Mouse (Mus musculus): Measurements from ENCODE around the gene Gdf11.

Gene Gdf11

GRCm38 (mm10) chr10:128891296-128892094, at the start of gene Gdf11:
Gene Gdf11, minus strand, starts transcription at chr10:128891718.
- CTCF ChIA-PET, result interaction anchor here in 2 of 4 experiments (0.5 to 1.8 kb wide), 8 partner anchors 10 to 335 kb away, joined by 3 to 8 read pairs (median 3); partner anchors contain the start of gene Suox (in 1 of the 2)
- POLR2A ChIA-PET, result interaction anchor here in 2 of 4 experiments (0.7 to 4.6 kb wide), 40 partner anchors 9 to 865 kb away, joined by 3 to 16 read pairs (median 5); partner anchors contain the start of genes Bloc1s1 (in 2 of the 2), Cd63 (in 2 of the 2), Rdh5 (in 2 of the 2) and Dgka (in 1 of the 2)

DNA sequence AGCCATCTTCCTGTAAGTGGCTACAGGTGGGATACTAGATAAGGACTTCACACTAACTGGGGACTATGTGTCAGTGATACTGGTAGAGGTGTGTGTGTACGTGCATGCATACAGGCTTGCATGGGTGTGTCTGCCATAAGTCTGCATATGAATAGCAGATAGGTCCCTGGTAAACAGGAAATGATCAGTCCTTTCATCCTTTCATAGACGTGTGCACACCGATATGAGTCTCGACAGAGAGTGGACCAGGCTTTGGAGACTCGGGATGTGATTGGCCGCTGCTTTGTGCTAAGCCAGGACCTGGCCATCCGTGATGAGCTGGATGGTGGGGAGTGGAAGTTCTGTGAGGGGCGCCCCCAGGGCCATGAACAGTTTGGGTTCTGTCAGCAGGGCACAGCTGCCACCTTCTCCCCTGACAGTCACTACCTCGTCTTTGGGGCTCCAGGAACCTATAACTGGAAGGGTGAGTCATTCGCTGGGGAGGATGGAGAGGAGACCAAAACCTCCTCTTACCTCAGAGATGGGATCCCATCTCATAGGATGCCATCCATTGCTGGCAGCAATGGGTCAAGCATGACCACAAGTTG, 49.0 kb upstream of the Gdf11 start:
- ChIA-PET CTCF (interaction anchor here in 1 of 4 experiments (0.6 kb wide), 1 partner anchor 24 kb away, joined by 3 read pairs; no protein-coding TSS in a partner anchor), POLR2A (interaction anchor here in 2 of 4 experiments (1.3 kb wide), 2 partner anchors 9 to 12 kb away, joined by 3 read pairs; no protein-coding TSS in a partner anchor)

- CTCF ChIA-PET, result no interaction called here
- POLR2A ChIA-PET, result interaction anchor here in 2 of 4 experiments (0.8 to 1.9 kb wide), 2 partner anchors 16 to 41 kb away, joined by 3 to 4 read pairs; partner anchors contain the start of gene Rdh5 (in 1 of the 2)
Measured at GRCm38 (mm10) chr10:128938974-128939373, 47.5 kb upstream of the Gdf11 start.

DNA sequence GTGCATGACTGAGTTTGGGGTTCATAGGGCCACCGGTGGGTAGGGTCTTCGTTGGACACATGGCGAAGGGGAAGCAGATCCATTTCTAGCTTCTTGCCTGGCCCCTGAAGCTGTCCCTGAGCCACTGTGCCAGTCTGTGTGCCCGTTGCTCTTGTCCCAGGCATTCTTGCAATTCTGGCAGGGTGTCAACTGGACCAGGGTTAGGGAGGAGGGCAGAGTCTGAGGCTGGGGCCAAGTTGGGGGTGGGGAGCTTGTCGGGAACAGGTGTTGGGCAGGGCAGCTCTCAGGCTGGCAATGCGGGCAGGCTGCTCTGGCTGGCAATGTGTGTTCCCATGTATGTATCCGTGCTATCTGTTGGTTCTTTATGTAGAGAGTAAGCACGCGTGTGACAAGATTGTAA, 46.9 kb upstream of the Gdf11 start:
- POLR2A ChIA-PET, result interaction anchor here in 2 of 4 experiments (0.8 to 1.9 kb wide), 3 partner anchors 15 to 40 kb away, joined by 3 to 4 read pairs (median 3); partner anchors contain the start of gene Rdh5 (in 1 of the 2)
- CTCF ChIA-PET, result no interaction called here

DNA sequence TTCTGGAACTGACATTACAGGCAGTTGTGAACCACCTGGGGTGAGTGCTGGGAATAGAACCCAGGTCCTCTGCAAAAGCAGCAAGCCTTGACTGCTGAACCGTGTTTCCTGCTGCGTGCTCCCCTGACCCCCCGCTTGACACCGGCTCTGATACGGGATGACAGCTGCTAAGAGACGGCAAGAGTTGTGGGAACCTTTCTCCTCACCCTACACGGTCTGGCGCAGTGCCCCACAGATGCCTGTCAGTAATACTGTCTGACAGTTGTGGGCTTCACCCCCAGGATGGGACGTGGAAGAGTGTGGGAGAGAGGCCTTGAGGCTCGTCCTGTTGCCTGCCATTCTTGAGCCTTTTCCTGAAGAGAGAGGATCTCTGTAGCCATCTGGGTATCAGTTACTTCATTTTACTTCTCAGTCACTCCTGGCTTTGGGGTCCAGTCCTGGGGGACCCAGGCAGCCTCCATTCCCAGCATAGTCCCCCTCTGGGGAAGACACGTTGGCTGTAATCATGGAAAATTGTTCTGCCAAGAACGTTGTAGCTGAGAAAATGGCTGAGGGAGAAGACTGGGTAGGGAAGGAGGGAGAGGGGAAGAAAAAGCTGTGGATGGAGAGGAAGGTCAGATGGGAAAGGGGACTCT, 46.4 kb upstream of the Gdf11 start:
- POLR2A ChIA-PET, result interaction anchor here in 2 of 4 experiments (0.8 to 1.9 kb wide), 3 partner anchors 15 to 19 kb away, joined by 3 to 4 read pairs (median 3); partner anchors contain the start of gene Rdh5 (in 1 of the 2)
- CTCF ChIA-PET, result interaction anchor here in 1 of 4 experiments (0.6 kb wide), 1 partner anchor 655 kb away, joined by 3 read pairs; no protein-coding TSS in a partner anchor

DNA sequence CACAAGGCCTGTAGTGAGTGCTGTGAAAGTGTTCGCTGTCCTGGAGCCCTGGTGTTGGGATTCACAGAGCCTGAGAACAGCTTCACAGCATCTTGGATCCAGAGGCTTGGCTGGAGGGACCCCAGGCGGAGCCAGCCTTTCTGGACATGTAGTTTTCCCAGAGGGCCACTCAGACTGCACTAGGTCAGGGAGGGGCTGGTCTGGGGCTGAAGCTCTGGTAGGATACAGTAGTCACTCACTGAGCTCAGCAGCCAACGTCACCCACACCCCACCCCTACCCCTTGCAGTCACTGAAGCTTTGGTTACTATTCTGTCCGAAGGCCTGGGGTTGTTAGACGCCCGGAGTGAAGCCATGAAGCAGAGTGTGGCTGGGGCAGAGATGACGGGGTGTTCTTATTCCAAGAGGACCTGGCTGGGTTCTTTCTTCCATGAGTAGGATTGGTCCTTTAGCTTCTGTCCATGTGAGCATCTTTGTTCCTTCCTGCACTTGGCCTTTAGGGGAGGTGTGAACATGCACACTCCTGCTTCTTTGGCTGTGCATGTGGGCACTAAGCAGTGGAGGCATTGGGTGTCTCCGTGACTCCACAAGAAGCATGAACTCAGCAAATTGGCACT, 44.4 kb upstream of the Gdf11 start:
- POLR2A ChIA-PET, result interaction anchor here in 2 of 4 experiments (1.2 to 4.7 kb wide), 4 partner anchors 9 to 26 kb away, joined by 4 to 42 read pairs (median 10); partner anchors contain the start of genes Bloc1s1 (in 2 of the 2) and Rdh5 (in 1 of the 2)
- CTCF ChIA-PET, result interaction anchor here in 2 of 4 experiments (0.8 to 1.3 kb wide), 2 partner anchors 9 kb away, joined by 3 to 7 read pairs; no protein-coding TSS in a partner anchor

GRCm38 (mm10) chr10:128934997-128935787, 43.7 kb upstream of the Gdf11 start:
- ChIA-PET POLR2A (interaction anchor here in 2 of 4 experiments (0.9 to 4.7 kb wide), 11 partner anchors 9 to 26 kb away, joined by 3 to 42 read pairs (median 8); partner anchors contain the start of genes Bloc1s1 (in 2 of the 2) and Rdh5 (in 2 of the 2)), CTCF (interaction anchor here in 2 of 4 experiments (0.8 to 2.9 kb wide), 7 partner anchors 10 to 29 kb away, joined by 3 to 14 read pairs (median 7); partner anchors contain the start of genes Bloc1s1 (in 1 of the 2) and Rdh5 (in 1 of the 2))

GRCm38 (mm10) chr10:128933976-128934721, 42.6 kb upstream of the Gdf11 start:
- ChIA-PET POLR2A (interaction anchor here (0.6 to 4.7 kb wide), 21 partner anchors 10 to 523 kb away, joined by 3 to 42 read pairs (median 4); partner anchors contain the start of genes Bloc1s1 (in 4 of the 4), Rdh5 (in 3 of the 4), Cdk2 (in 1 of the 4) and Nabp2 (in 1 of the 4)), CTCF (interaction anchor here (0.5 to 2.9 kb wide), 12 partner anchors 10 to 435 kb away, joined by 3 to 14 read pairs (median 6); partner anchors contain the start of genes Bloc1s1 (in 1 of the 4) and Rdh5 (in 1 of the 4))

DNA sequence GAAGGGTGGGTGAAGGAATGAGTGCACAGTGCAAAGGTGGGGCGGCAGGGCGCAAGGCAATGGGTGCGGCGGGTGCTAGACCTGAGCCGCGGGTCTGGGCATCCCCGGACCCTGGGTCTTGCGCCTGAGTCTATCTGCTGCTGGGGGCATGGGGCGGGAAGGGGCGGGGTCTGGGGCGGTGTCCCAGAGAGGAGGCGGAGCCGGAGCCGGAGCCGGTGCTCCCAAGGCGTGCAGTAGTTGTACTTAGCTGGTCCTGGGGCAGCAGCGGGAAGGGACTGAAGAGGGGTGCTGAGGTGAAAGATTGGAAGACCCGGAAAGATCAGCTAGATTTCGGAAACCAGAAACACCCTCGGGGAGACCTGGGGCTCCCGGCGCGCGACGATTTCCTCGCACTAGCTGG, 42.1 kb upstream of the Gdf11 start, which contains the start of gene Itga7:
Gene Itga7, plus strand, starts transcription at position 245 of the 400 bp plus-strand sequence.
- ChIA-PET POLR2A (interaction anchor here (0.6 to 4.7 kb wide), 22 partner anchors 10 to 522 kb away, joined by 3 to 42 read pairs (median 4); partner anchors contain the start of genes Bloc1s1 (in 4 of the 4), Rdh5 (in 3 of the 4), Cdk2 (in 1 of the 4) and Nabp2 (in 1 of the 4)), CTCF (interaction anchor here (0.7 to 2.9 kb wide), 10 partner anchors 10 to 28 kb away, joined by 3 to 14 read pairs (median 7); partner anchors contain the start of genes Bloc1s1 (in 1 of the 4) and Rdh5 (in 1 of the 4))

GRCm38 (mm10) chr10:128931441-128931840, 39.9 kb upstream of the Gdf11 start:
- ChIA-PET CTCF (interaction anchor here in 1 of 4 experiments (1.7 kb wide), 1 partner anchor 14 kb away, joined by 4 read pairs; no protein-coding TSS in a partner anchor), POLR2A (interaction anchor here in 2 of 4 experiments (0.6 to 3.9 kb wide), 8 partner anchors 8 to 230 kb away, joined by 3 to 36 read pairs (median 4); partner anchors contain the start of genes Rdh5 (in 2 of the 2) and Bloc1s1 (in 1 of the 2))

DNA sequence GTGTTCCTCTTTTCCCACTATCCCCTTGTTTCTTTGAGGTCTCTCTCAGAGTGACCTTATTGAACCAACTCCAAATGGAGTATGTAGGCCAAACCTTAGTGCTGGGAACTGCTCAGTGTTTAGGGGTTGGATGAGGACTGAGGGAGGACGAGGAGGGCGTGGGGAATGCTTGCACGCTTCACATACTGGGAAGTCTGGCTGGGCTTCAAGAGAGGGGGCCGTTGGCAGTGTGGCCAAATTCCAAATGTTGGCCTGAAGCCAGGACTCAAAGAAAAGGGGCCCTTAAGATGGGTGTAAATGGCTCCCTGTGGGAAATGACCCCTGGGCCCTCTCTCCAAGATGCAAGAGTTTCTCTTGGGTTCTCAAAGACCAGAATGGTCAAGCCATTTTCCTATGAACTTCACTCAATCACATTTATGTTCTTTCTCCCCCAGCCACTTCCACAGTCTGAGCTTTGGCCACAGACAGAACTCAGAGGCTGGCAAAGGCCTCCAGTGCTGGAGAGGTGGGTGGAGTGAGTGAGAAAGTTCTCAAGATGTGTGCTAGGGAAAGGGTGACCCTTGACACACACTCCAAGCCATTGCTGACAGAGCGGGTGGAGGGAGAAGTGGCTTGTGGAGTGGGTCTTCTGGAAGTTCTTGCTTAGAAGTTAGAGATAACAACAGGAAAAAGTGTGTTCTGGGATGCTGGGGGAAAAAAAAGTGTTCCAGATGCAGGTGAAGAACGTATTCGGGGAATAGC, 38.3 kb upstream of the Gdf11 start:
- CTCF ChIA-PET, result no interaction called here

GRCm38 (mm10) chr10:128928356-128928755, 36.8 kb upstream of the Gdf11 start:
- ChIA-PET POLR2A (interaction anchor here in 2 of 4 experiments (0.7 to 1.7 kb wide), 5 partner anchors 11 to 89 kb away, joined by 3 to 7 read pairs (median 3); no protein-coding TSS in a partner anchor), CTCF (interaction anchor here in 1 of 4 experiments (1.7 kb wide), 1 partner anchor 15 kb away, joined by 6 read pairs; no protein-coding TSS in a partner anchor)

More for the DNA sequence above, 38.3 kb upstream of the Gdf11 start:
- POLR2A ChIA-PET, result interaction anchor here in 1 of 4 experiments (1.5 kb wide), 1 partner anchor 8 kb away, joined by 9 read pairs; the partner anchor contains the start of gene Rdh5

DNA sequence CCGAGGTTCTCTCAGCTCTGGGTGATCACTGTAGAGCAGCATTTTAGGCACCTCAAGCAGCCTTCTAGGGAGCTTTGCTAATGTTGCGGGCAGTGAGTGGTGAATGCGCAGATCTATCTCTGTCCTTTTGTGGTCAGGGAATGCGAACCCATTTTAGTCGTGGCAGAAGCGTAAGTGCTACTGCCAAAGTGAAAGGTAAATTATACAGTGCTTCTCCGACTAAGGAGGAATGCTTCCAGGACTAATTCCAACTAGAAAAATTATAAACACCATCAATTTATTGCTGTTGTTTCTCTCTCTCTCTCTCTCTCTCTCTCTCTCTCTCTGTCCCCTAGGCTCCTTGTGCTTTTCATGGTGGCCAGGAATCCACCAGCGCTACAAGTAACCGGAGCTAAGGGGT, 32.4 kb upstream of the Gdf11 start, which contains the start of gene Bloc1s1:
Gene Bloc1s1, minus strand, starts transcription at position 101 of the 400 bp plus-strand sequence.
- ChIA-PET CTCF (interaction anchor here (1.0 to 2.9 kb wide), 11 partner anchors 10 to 31 kb away, joined by 3 to 30 read pairs (median 6); partner anchors contain the start of gene Itga7 (in 1 of the 4)), POLR2A (interaction anchor here (0.5 to 7.7 kb wide), 57 partner anchors 9 to 512 kb away, joined by 3 to 132 read pairs (median 5); partner anchors contain the start of genes Itga7 (in 4 of the 4), Cd63 (in 2 of the 4), Dgka (in 2 of the 4) and Gdf11 (in 2 of the 4))
